In the genomic region with DNA sequence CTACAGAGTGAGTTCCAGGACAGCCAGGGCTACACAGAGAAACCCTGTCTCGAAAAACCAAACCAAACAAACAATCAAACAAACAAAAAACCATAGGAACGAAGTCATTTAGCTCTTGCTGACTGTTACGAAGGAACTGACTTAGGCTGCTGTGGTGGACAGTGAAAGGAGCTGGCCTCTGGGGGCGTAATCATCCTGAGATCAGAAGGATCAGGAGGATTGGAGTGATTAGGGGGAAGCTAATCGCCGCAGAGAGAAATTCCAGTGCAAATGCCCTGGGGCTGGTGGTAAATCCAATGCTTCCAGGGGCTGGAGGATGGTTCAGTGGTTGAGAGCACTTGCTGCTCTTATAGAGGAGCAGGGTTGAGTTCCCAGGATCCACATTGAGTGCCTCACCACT, we compare ENCODE assay signal across 1 mouse cellular context.
TF ChIP-seq lines count a peak whose summit lies in the region.

No protein-coding gene starts in this region.

TF ChIP-seq in C2C12, 6 proteins besides CTCF, POLR2A, EP300 and RAD21:
- TF ChIP-seq MYOD1 (IDR thresholded peaks at IDR 0.05; ENCODE audit: control insufficient read depth, insufficient read length, low read depth) (no peak), FOSL1 (IDR thresholded peaks at IDR 0.05; ENCODE audit: insufficient read depth, low read length, poor library complexity, severe bottlenecking) (no peak), CEBPB (IDR thresholded peaks at IDR 0.05; ENCODE audit: low read depth) (no peak), MAX (IDR thresholded peaks at IDR 0.05) (no peak), USF1 (IDR thresholded peaks at IDR 0.05; ENCODE audit: low read depth) (no peak), MYOG (IDR thresholded peaks at IDR 0.05; ENCODE audit: control insufficient read depth, extremely low read depth, insufficient read length) (no peak)
TF ChIP-seq in C2C12: peak in this region for 0.
